Mouse (Mus musculus) heart, embryonic 12.5 days (tissue): ENCODE results near the gene Rpa1. TPM values are rescaled to one million over a fixed set of nuclear protein-coding genes. Genes with fewer than 3 reads are reported as not detected.
A peak's percentile ranks its signal among the peaks of the same experiment; 100 is the strongest.
"Not testable (repeated sequence)": the region's sequence is repeated elsewhere in the genome, so short reads cannot be mapped to it uniquely, and the experiment has no call there.

Experiments used
- ATAC-seq: fragments of 200-750 bp; cut with Nextera tagmentation; 2 replicates; pipeline ENCODE4 v1.8.0; 2017; ENCODE audit warnings: moderate TSS enrichment, moderate library complexity; ENCODE audit not compliant: insufficient number of reproducible peaks, low FRiP score
- H3K27ac ChIP-seq: fragments of 300-500 bp; sonication (generic); 2 replicates; pipeline ENCODE4 v1.5.1; 2016; ENCODE audit warnings: mild to moderate bottlenecking, moderate library complexity; ENCODE audit not compliant: poor library complexity, severe bottlenecking
- H3K27me3 ChIP-seq: fragments of 300-500 bp; sonication (generic); replicated peaks from 2 replicates; pipeline ENCODE4 v1.6.1; 2016; ENCODE audit warnings: mild to moderate bottlenecking, moderate library complexity
- H3K36me3 ChIP-seq: fragments of 300-500 bp; sonication (generic); 2 replicates; pipeline ENCODE4 v1.6.1; 2016; ENCODE audit warnings: mild to moderate bottlenecking, moderate library complexity
- H3K4me1 ChIP-seq: fragments of 300-500 bp; sonication (generic); replicated peaks from 2 replicates; pipeline ENCODE4 v1.6.1; 2016; ENCODE audit warnings: mild to moderate bottlenecking
- H3K4me2 ChIP-seq: fragments of 300-500 bp; sonication (generic); 2 replicates; pipeline ENCODE4 v1.6.1; 2016; ENCODE audit warnings: mild to moderate bottlenecking, moderate library complexity
- H3K4me3 ChIP-seq: fragments of 300-500 bp; sonication (generic); 2 replicates; pipeline ENCODE4 v1.5.1; 2016; ENCODE audit warnings: mild to moderate bottlenecking
- H3K9ac ChIP-seq: fragments of 300-500 bp; sonication (generic); 2 replicates; pipeline ENCODE4 v1.6.1; 2016; ENCODE audit warnings: mild to moderate bottlenecking, moderate library complexity
- H3K9me3 ChIP-seq: fragments of 300-500 bp; sonication (generic); replicated peaks from 2 replicates; pipeline ENCODE4 v1.6.1; 2016; ENCODE audit warnings: mild to moderate bottlenecking, moderate library complexity
- WGBS: fragments of 180-500 bp; shearing (Covaris S2); methylation state at CpG from one replicate; pipeline ENCODE4 v1.1.7; 2016; 5-methylcytosine and 5-hydroxymethylcytosine counted together
- polyA plus RNA-seq: library from polyadenylated mRNA; unstranded; fragments of >200 nt; fragmentation: Nextera tagmentation; extraction: Ambion mirVana; gene quantifications from 2 replicates; pipeline ENCODE4 v1.2.1, GENCODE M21; 2016

Gene Rpa1
- 120 and 122 TPM in 2 replicates for polyA plus RNA-seq

GRCm38 (mm10) chr11:75348199-75348889, at the start of gene Rpa1, which contains the start of gene Smyd4:
Rpa1 (minus strand) TSS chr11:75348324.
Smyd4 (plus strand) TSS chr11:75348433.
- under 1% methylated on average over 56 of the region's 56 CpGs for WGBS
- Histone ChIP-seq H3K9ac (peak within 1 kb of the TSS; percentile 83), H3K4me1 (peaks cover 31% of the 10 kb centered on the region), H3K27me3 (no peaks in the 10 kb centered on the region), H3K4me3 (peak within 1 kb of the TSS; percentile 86), H3K36me3 (peaks cover 5% of the 10 kb centered on the region; the same call in 1 of the 2 replicates), H3K27ac (peak within 1 kb of the TSS; percentile 80), H3K9me3 (no peaks in the 10 kb centered on the region), H3K4me2 (peak within 1 kb of the TSS; percentile 84)
- peak; percentile 100 for ATAC-seq

GRCm38 (mm10) chr11:75397452-75397851, 49.3 kb upstream of the Rpa1 start:
- Histone ChIP-seq H3K27ac (no peak overlapping the region), H3K4me3 (no peak overlapping the region), H3K27me3 (no peaks in the 10 kb centered on the region), H3K4me1 (peaks cover 9% of the 10 kb centered on the region), H3K9me3 (0 out of 2 replicates have a peak, but pooled peaks cover 3% of the 10 kb centered on the region), H3K9ac (no peak overlapping the region), H3K36me3 (peaks cover 18% of the 10 kb centered on the region), H3K4me2 (peak overlapping the region; percentile 22)
- WGBS = 50% methylated on average over 7 of the region's 7 CpGs
- no peak for ATAC-seq

GRCm38 (mm10) chr11:75395611-75396010, 47.5 kb upstream of the Rpa1 start:
- Histone ChIP-seq H3K27ac (no peak overlapping the region), H3K27me3 (no peaks in the 10 kb centered on the region), H3K4me3 (no peak overlapping the region), H3K4me1 (peaks cover 7% of the 10 kb centered on the region), H3K9ac (no peak overlapping the region), H3K4me2 (no peak overlapping the region), H3K9me3 (0 out of 2 replicates have a peak, but pooled peaks cover 3% of the 10 kb centered on the region), H3K36me3 (peaks cover 17% of the 10 kb centered on the region)
- ATAC-seq = no peak
- WGBS = 63% methylated on average over 1 of the region's 1 CpGs

GRCm38 (mm10) chr11:75383529-75383928, 35.4 kb upstream of the Rpa1 start:
- H3K27ac ChIP-seq, ATAC-seq, H3K9me3 ChIP-seq, H3K9ac ChIP-seq, H3K4me3 ChIP-seq, H3K4me1 ChIP-seq, H3K27me3 ChIP-seq, H3K4me2 ChIP-seq: not testable (repeated sequence)
- 52% methylated on average over 3 of the region's 3 CpGs for WGBS
- H3K36me3 ChIP-seq = peaks cover 14% of the 10 kb centered on the region

- H3K36me3 ChIP-seq, H3K27ac ChIP-seq, H3K27me3 ChIP-seq, H3K4me1 ChIP-seq, H3K4me3 ChIP-seq, ATAC-seq, H3K9me3 ChIP-seq, H3K9ac ChIP-seq, H3K4me2 ChIP-seq: not testable (repeated sequence)
- WGBS = 95% methylated on average over 2 of the region's 2 CpGs
Measured at GRCm38 (mm10) chr11:75378786-75379185, 30.7 kb upstream of the Rpa1 start.

- no peak overlapping the region for H3K27ac ChIP-seq
- no peaks in the 10 kb centered on the region for H3K4me1 ChIP-seq
- no peaks in the 10 kb centered on the region; the same call in 1 of the 2 replicates for H3K9me3 ChIP-seq
- H3K4me2 ChIP-seq = no peak overlapping the region
- no peak overlapping the region for H3K4me3 ChIP-seq
- H3K9ac ChIP-seq = no peak overlapping the region
- H3K27me3 ChIP-seq = no peaks in the 10 kb centered on the region
- no peaks in the 10 kb centered on the region for H3K36me3 ChIP-seq
- no peak for ATAC-seq
- WGBS = 81% methylated on average over 1 of the region's 1 CpGs
Measured at GRCm38 (mm10) chr11:75377125-75377524, 29.0 kb upstream of the Rpa1 start.

GRCm38 (mm10) chr11:75355475-75355874, 7.4 kb upstream of the Rpa1 start:
- Histone ChIP-seq H3K4me1 (0 out of 2 replicates have a peak, but pooled peaks cover 4% of the 10 kb centered on the region), H3K36me3 (peaks cover 25% of the 10 kb centered on the region), H3K27me3 (no peaks in the 10 kb centered on the region), H3K4me2 (no peak overlapping the region), H3K4me3 (no peak overlapping the region), H3K27ac (no peak overlapping the region), H3K9me3 (no peaks in the 10 kb centered on the region), H3K9ac (no peak overlapping the region)
- no peak for ATAC-seq
- 84% methylated on average over 1 of the region's 1 CpGs for WGBS

- Histone ChIP-seq H3K4me1 (peaks cover 19% of the 10 kb centered on the region), H3K9me3 (no peaks in the 10 kb centered on the region), H3K4me3 (no peak overlapping the region), H3K27me3 (no peaks in the 10 kb centered on the region), H3K9ac (no peak overlapping the region), H3K27ac (no peak overlapping the region), H3K4me2 (no peak overlapping the region), H3K36me3 (peaks cover 21% of the 10 kb centered on the region)
- no peak for ATAC-seq
Measured at GRCm38 (mm10) chr11:75351225-75351624, 3.1 kb upstream of the Rpa1 start.

GRCm38 (mm10) chr11:75348890-75349261, 752 bp upstream of the Rpa1 start:
- WGBS = 44% methylated on average over 10 of the region's 10 CpGs
- no peaks in the 10 kb centered on the region for H3K27me3 ChIP-seq
- peak overlapping the region; percentile 84 for H3K4me2 ChIP-seq
- H3K27ac ChIP-seq = peak overlapping the region; percentile 80
- ATAC-seq = no peak
- no peaks in the 10 kb centered on the region for H3K9me3 ChIP-seq
- peaks cover 27% of the 10 kb centered on the region for H3K4me1 ChIP-seq
- H3K4me3 ChIP-seq = peak overlapping the region; percentile 86
- peak overlapping the region; percentile 83 for H3K9ac ChIP-seq
- peaks cover 9% of the 10 kb centered on the region; the same call in 1 of the 2 replicates for H3K36me3 ChIP-seq

- peak overlapping the region; percentile 84 for H3K4me2 ChIP-seq
- H3K27me3 ChIP-seq = no peaks in the 10 kb centered on the region
- H3K9me3 ChIP-seq = no peaks in the 10 kb centered on the region
- peak overlapping the region; percentile 83 for H3K9ac ChIP-seq
- H3K27ac ChIP-seq = peak overlapping the region; percentile 71
- H3K36me3 ChIP-seq = 0 out of 2 replicates have a peak, but pooled peaks cover 6% of the 10 kb centered on the region
- H3K4me1 ChIP-seq = peaks cover 31% of the 10 kb centered on the region
- peak overlapping the region; percentile 86 for H3K4me3 ChIP-seq
- 2% methylated on average over 10 of the region's 10 CpGs for WGBS
- ATAC-seq = no peak
Measured at GRCm38 (mm10) chr11:75347596-75347995, 528 bp downstream of the Rpa1 start.

- WGBS = 47% methylated on average over 10 of the region's 10 CpGs
- peak overlapping the region; percentile 86 for H3K4me3 ChIP-seq
- peak overlapping the region; percentile 84 for H3K4me2 ChIP-seq
- H3K27me3 ChIP-seq = no peaks in the 10 kb centered on the region
- H3K27ac ChIP-seq = no peak overlapping the region
- H3K9me3 ChIP-seq = no peaks in the 10 kb centered on the region
- no peak for ATAC-seq
- H3K36me3 ChIP-seq = 0 out of 2 replicates have a peak, but pooled peaks cover 6% of the 10 kb centered on the region
- H3K9ac ChIP-seq = peak overlapping the region; percentile 83
- H3K4me1 ChIP-seq = peaks cover 31% of the 10 kb centered on the region
Measured at GRCm38 (mm10) chr11:75347188-75347585, 937 bp downstream of the Rpa1 start.
